Mouse (Mus musculus) MEL (cell line): Measurements from ENCODE around the gene Muc20. TPM values are rescaled to one million over a fixed set of nuclear protein-coding genes. Genes with fewer than 3 reads are reported as not detected.
A peak's percentile ranks its signal among the peaks of the same experiment; 100 is the strongest.

ENCODE experiments used
- DNase-seq: peaks from one replicate; pipeline ENCODE4 v3.0.0; 2011; ENCODE audit warnings: low read depth, low spot score
- H3K27ac ChIP-seq: 2 replicates; pipeline ENCODE4 v1.5.1; 2012; ENCODE audit warnings: low read depth, mild to moderate bottlenecking, control low read depth, low read length, moderate library complexity; ENCODE audit not compliant: control insufficient read depth
- H3K27me3 ChIP-seq, 2 experiments: fragments of 150-350 bp in 1 of 2; sonication (generic) in 1 of 2; 2 replicates each; pipeline ENCODE4 v1.6.1; 2012; ENCODE audit warnings: low read length in 2 of 2, mild to moderate bottlenecking in 2 of 2, improper control_type of control experiment in 1 of 2, moderate library complexity in 1 of 2; ENCODE audit not compliant: insufficient read depth in 2 of 2, control insufficient read depth in 1 of 2
- H3K36me3 ChIP-seq, 2 experiments: 2 replicates each; pipeline ENCODE4 v1.6.1; 2012 to 2014; ENCODE audit warnings: low read length in 2 of 2, improper control_type of control experiment in 1 of 2, inconsistent platforms in 1 of 2, mild to moderate bottlenecking in 1 of 2; ENCODE audit not compliant: insufficient read depth in 2 of 2, control insufficient read depth in 1 of 2
- H3K4me1 ChIP-seq, 2 experiments: fragments of 150-350 bp in 1 of 2; sonication (generic) in 1 of 2; 2 replicates each; pipeline ENCODE4 v1.6.1; 2012; ENCODE audit warnings: low read length in 2 of 2, improper control_type of control experiment in 1 of 2, mild to moderate bottlenecking in 1 of 2; ENCODE audit not compliant: insufficient read depth in 2 of 2, control insufficient read depth in 1 of 2
- H3K4me3 ChIP-seq, 2 experiments: fragments of 150-350 bp in 1 of 2; sonication (generic) in 1 of 2; 2 replicates each; pipeline ENCODE4 v1.5.1; 2012; ENCODE audit warnings: low read depth in 2 of 2, low read length in 2 of 2, mild to moderate bottlenecking in 2 of 2, moderate library complexity in 2 of 2, control low read depth in 1 of 2, improper control_type of control experiment in 1 of 2; ENCODE audit not compliant: control insufficient read depth in 1 of 2, insufficient read depth in 1 of 2
- H3K79me2 ChIP-seq: 2 replicates; pipeline ENCODE4 v1.6.1; 2012; ENCODE audit warnings: mild to moderate bottlenecking, low read length, moderate library complexity; ENCODE audit not compliant: control insufficient read depth, poor library complexity, insufficient read depth
- H3K9ac ChIP-seq: 2 replicates; pipeline ENCODE4 v1.6.1; 2012; ENCODE audit warnings: low read depth, mild to moderate bottlenecking, control low read depth, low read length, moderate library complexity; ENCODE audit not compliant: control insufficient read depth, poor library complexity, severe bottlenecking
- H3K9me3 ChIP-seq: fragments of 150-350 bp; sonication (generic); replicated peaks from 2 replicates; pipeline ENCODE4 v1.6.1; 2012; ENCODE audit warnings: mild to moderate bottlenecking, low read length, improper control_type of control experiment, moderate library complexity; ENCODE audit not compliant: insufficient read depth
- ETS1 ChIP-seq: IDR thresholded peaks from 2 replicates; pipeline ENCODE4 v1.6.1; 2012; ENCODE audit warnings: low read depth, mild to moderate bottlenecking, inconsistent platforms, low read length, improper control_type of control experiment, moderate library complexity
- GABPA ChIP-seq: IDR thresholded peaks from 2 replicates; pipeline ENCODE4 v1.6.1; 2012; ENCODE audit warnings: low read depth, mild to moderate bottlenecking, inconsistent platforms, low read length, improper control_type of control experiment, moderate library complexity
- GATA1 ChIP-seq: IDR thresholded peaks from 2 replicates; pipeline ENCODE4 v1.6.1; 2011; ENCODE audit warnings: low read depth, low read length, improper control_type of control experiment
- JUND ChIP-seq: IDR thresholded peaks from 2 replicates; pipeline ENCODE4 v1.6.1; 2011; ENCODE audit warnings: low read depth, mild to moderate bottlenecking, improper control_type of control experiment, low read length
- KAT2A ChIP-seq: conservative IDR thresholded peaks from 2 replicates; pipeline ENCODE4 v1.6.1; 2012; ENCODE audit warnings: low read depth, low read length, improper control_type of control experiment, inconsistent platforms
- MAX ChIP-seq: IDR thresholded peaks from 2 replicates; pipeline ENCODE4 v1.6.1; 2011; ENCODE audit warnings: low read length, improper control_type of control experiment
- MYC ChIP-seq: IDR thresholded peaks from 2 replicates; pipeline ENCODE4 v1.6.1; 2011; ENCODE audit warnings: low read depth, mild to moderate bottlenecking, low read length, improper control_type of control experiment, moderate library complexity
- NRF1 ChIP-seq: IDR thresholded peaks from 2 replicates; pipeline ENCODE4 v1.6.1; 2014; ENCODE audit warnings: low read depth, mild to moderate bottlenecking, inconsistent platforms, low read length, improper control_type of control experiment, moderate library complexity; ENCODE audit not compliant: poor library complexity, insufficient read depth, severe bottlenecking
- POLR2A ChIP-seq, 2 experiments: IDR thresholded peaks; 2 replicates each; pipeline ENCODE4 v1.6.1; 2011 to 2012; ENCODE audit warnings: low read length in 2 of 2, mild to moderate bottlenecking in 2 of 2, control low read depth in 1 of 2, improper control_type of control experiment in 1 of 2, low read depth in 1 of 2, moderate library complexity in 1 of 2; ENCODE audit not compliant: control insufficient read depth in 1 of 2, insufficient read depth in 1 of 2, poor library complexity in 1 of 2
- RCOR1 ChIP-seq: IDR thresholded peaks from 2 replicates; pipeline ENCODE4 v1.6.1; 2012; ENCODE audit warnings: low read depth, mild to moderate bottlenecking, inconsistent platforms, low read length, improper control_type of control experiment
- SIN3A ChIP-seq: IDR thresholded peaks from 2 replicates; pipeline ENCODE4 v1.6.1; 2012; ENCODE audit warnings: low read length, improper control_type of control experiment, inconsistent platforms
- SMC3 ChIP-seq: IDR thresholded peaks from 2 replicates; pipeline ENCODE4 v1.6.1; 2011; ENCODE audit warnings: low read depth, low read length, improper control_type of control experiment
- TAL1 ChIP-seq: IDR thresholded peaks from 2 replicates; pipeline ENCODE4 v1.6.1; 2012; ENCODE audit warnings: mild to moderate bottlenecking, inconsistent platforms, low read length, moderate library complexity, mixed read lengths
- TBP ChIP-seq: IDR thresholded peaks from 2 replicates; pipeline ENCODE4 v1.8.0; 2011; ENCODE audit warnings: low read depth, low read length, improper control_type of control experiment
- TCF12 ChIP-seq: IDR thresholded peaks from 2 replicates; pipeline ENCODE4 v1.6.1; 2014; ENCODE audit warnings: low read depth, mild to moderate bottlenecking, inconsistent platforms, low read length, improper control_type of control experiment, moderate library complexity
- USF1 ChIP-seq: IDR thresholded peaks from 2 replicates; pipeline ENCODE4 v1.6.1; 2014; ENCODE audit warnings: low read depth, mild to moderate bottlenecking, inconsistent platforms, low read length, improper control_type of control experiment, moderate library complexity
- USF2 ChIP-seq, 2 experiments: IDR thresholded peaks; 2 replicates each; pipeline ENCODE4 v1.6.1; 2011 to 2012; ENCODE audit warnings: improper control_type of control experiment in 2 of 2, low read length in 2 of 2, borderline replicate concordance in 1 of 2, inconsistent platforms in 1 of 2, low read depth in 1 of 2, mild to moderate bottlenecking in 1 of 2; ENCODE audit not compliant: insufficient read depth in 1 of 2
- ZKSCAN1 ChIP-seq: IDR thresholded peaks from 2 replicates; pipeline ENCODE4 v1.6.1; 2012; ENCODE audit warnings: low read depth, mild to moderate bottlenecking, inconsistent platforms, low read length, improper control_type of control experiment, moderate library complexity
- polyA plus RNA-seq, 2 experiments: library from polyadenylated mRNA; stranded (reverse) in 1 of 2; unstranded in 1 of 2; fragments of >175 nt in 1 of 2; fragments of >200 nt in 1 of 2; gene quantifications; 2 replicates each; pipeline versions ENCODE4 v1.2.1 to v1.2.4; 2012; ENCODE audit warnings: low replicate concordance in 2 of 2, low read depth in 1 of 2; ENCODE audit not compliant: insufficient read length in 2 of 2, insufficient read depth in 1 of 2, missing spikeins in 1 of 2
- total RNA-seq: library from RNA; depleted of rRNA; stranded (reverse); fragments of 300-350 nt; gene quantifications from 2 replicates; pipeline ENCODE4 v1.2.3, GENCODE M21; 2012

Gene Muc20
- total and polyA plus RNA-seq, 3 experiments = not detected

DNA sequence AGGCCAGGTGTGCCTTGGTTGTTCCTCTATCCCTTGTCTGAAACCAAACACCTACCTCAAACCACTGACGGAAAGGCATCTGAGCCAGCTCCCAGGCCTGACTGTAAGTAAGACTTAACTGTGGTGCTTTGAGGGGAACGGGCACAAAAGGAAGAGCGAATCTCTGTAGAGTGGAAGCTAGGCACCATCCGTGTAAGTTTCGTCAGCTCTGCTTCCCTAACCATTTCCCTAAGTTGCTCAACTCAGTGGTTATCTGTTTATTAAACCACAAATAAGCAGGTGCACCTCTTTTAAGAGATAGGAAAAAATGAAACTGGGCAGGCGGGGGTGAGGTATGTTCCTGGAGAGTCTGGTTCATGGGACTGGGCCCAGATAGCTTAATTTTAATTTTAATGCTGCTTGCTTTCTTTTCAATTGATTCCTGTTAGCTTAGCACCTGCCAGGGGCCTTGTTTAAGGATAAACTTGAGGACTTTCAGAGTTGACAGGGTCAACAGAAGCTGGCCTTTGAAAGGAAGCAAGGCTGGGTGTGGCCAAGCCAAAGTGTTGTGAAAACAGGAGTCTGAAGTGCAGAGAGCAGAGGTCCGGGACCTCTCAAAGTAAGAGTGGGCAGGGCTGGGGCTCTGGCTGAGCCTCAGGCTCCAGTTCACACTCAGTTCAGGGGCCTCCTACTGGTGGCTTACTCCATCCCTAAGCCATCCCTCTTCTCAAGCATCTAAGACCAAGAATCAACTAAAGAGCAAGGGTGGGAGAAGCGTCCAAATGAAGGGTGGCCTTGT is 10.4 kb upstream of the Muc20 start:
- Histone ChIP-seq H3K36me3 (peaks cover 0 to 4% of the 10 kb centered on the region in 2 experiments; a peak in 1 of 4 replicates), H3K4me1 (peaks cover 0 to 11% of the 10 kb centered on the region in 2 experiments; a peak in 2 of 4 replicates), H3K79me2 (no peaks in the 10 kb centered on the region), H3K27ac (no peak overlapping the region), H3K9ac (no peak overlapping the region), H3K27me3 (no peaks in the 10 kb centered on the region), H3K9me3 (no peaks in the 10 kb centered on the region), H3K4me3 (no peak overlapping the region)
- peak; percentile 37 for DNase-seq
- TF ChIP-seq TCF12 (peak; percentile 18; the same call in 1 of the 2 replicates), ETS1 (no peak), TBP (no peak), TAL1 (0 out of 2 replicates have a peak, but pooled peaks have one; percentile 22), RCOR1 (no peak), SIN3A (no peak), KAT2A (no peak), ZKSCAN1 (no peak)

- TF ChIP-seq MYC (no peak), NRF1 (no peak), SMC3 (no peak), TCF12 (no peak), MAX (no peak), USF1 (no peak), GATA1 (no peak), JUND (no peak), SIN3A (no peak), USF2 (IDR thresholded peaks at IDR 0.05; ENCODE audit: borderline replicate concordance in 1 of 2, insufficient read depth in 1 of 2, low read depth in 1 of 2, low read length in 2 of 2) (no peak), POLR2A (IDR thresholded peaks at IDR 0.05; ENCODE audit: control insufficient read depth in 1 of 2, insufficient read depth in 1 of 2, low read depth in 1 of 2, low read length in 2 of 2, poor library complexity in 1 of 2) (no peak), GABPA (no peak), TBP (no peak)
- DNase-seq = peak; percentile 28
- no peak overlapping the region for H3K9ac ChIP-seq
- no peaks in the 10 kb centered on the region for H3K27me3 ChIP-seq
- no peak overlapping the region for H3K27ac ChIP-seq
- H3K79me2 ChIP-seq = no peaks in the 10 kb centered on the region
- H3K9me3 ChIP-seq = no peaks in the 10 kb centered on the region
- H3K4me3 ChIP-seq = no peak overlapping the region
- peaks cover 0 to 4% of the 10 kb centered on the region in 2 experiments; a peak in 1 of 4 replicates for H3K36me3 ChIP-seq
- H3K4me1 ChIP-seq = peaks cover 0 to 11% of the 10 kb centered on the region in 2 experiments; a peak in 2 of 4 replicates
Measured at GRCm38 (mm10) chr16:32805151-32805550, 7.9 kb upstream of the Muc20 start.
